Mouse (Mus musculus) lung, adult 2 months (tissue): ENCODE measurements at regions not wholly inside any gene's neighbourhood (a gene's known extent, or its start where the extent isn't known, plus 50 kb on each side); places are given as distances from the start of the nearest gene placed in this dataset.

Source experiments
- CTCF ChIP-seq: fragments of 200-500 bp; IDR thresholded peaks from 2 replicates; pipeline ENCODE4 v1.5.1; 2011; ENCODE audit warnings: mild to moderate bottlenecking, low read length, control low read depth; ENCODE audit not compliant: insufficient read depth
- POLR2A ChIP-seq: fragments of 200-500 bp; IDR thresholded peaks from 2 replicates; pipeline ENCODE4 v1.6.1; 2011; ENCODE audit warnings: low read depth, mild to moderate bottlenecking, control low read depth, low read length, borderline replicate concordance; ENCODE audit errors: extremely low read depth

GRCm38 (mm10) chr16:76837450-76837849 is 176.1 kb upstream of the Usp25 start:
- TF ChIP-seq POLR2A: no peak
- TF ChIP-seq CTCF: no peak
